Mouse (Mus musculus) midbrain, postnatal 0 days (tissue): ENCODE data around the gene Stim1. TPM values are rescaled to one million over a fixed set of nuclear protein-coding genes. Genes with fewer than 3 reads are reported as not detected.

Source experiments
- ATAC-seq: fragments of 200-750 bp; cut with Nextera tagmentation; 2 replicates; pipeline ENCODE4 v1.8.0; 2017; ENCODE audit warnings: moderate number of reproducible peaks, mild to moderate bottlenecking, moderate TSS enrichment, moderate library complexity; ENCODE audit not compliant: low FRiP score
- DNase-seq: peaks from one replicate; pipeline ENCODE4 v3.0.0-alpha.2; 2015; ENCODE audit warnings: low spot score
- H3K27ac ChIP-seq: fragments of 300-500 bp; sonication (generic); 2 replicates; pipeline ENCODE4 v1.5.1; 2014; ENCODE audit warnings: low read depth, mild to moderate bottlenecking, low read length, mixed read lengths
- H3K27me3 ChIP-seq: fragments of 300-500 bp; sonication (generic); 2 replicates; pipeline ENCODE4 v1.6.1; 2014; ENCODE audit warnings: low read length, control low read depth, mixed read lengths; ENCODE audit not compliant: insufficient read depth
- H3K36me3 ChIP-seq: fragments of 300-500 bp; sonication (generic); 2 replicates; pipeline ENCODE4 v1.6.1; 2014; ENCODE audit warnings: low read length, control low read depth, mixed read lengths; ENCODE audit not compliant: insufficient read depth
- H3K4me1 ChIP-seq: fragments of 300-500 bp; sonication (generic); 2 replicates; pipeline ENCODE4 v1.6.1; 2014; ENCODE audit warnings: mild to moderate bottlenecking, control low read depth, antibody characterized with exemption, low read length, mixed read lengths; ENCODE audit not compliant: insufficient read depth
- H3K4me2 ChIP-seq: fragments of 300-500 bp; sonication (generic); 2 replicates; pipeline ENCODE4 v1.6.1; 2014; ENCODE audit warnings: low read depth, mild to moderate bottlenecking, low read length, mixed read lengths; ENCODE audit not compliant: poor library complexity, severe bottlenecking
- H3K4me3 ChIP-seq: fragments of 300-500 bp; sonication (generic); 2 replicates; pipeline ENCODE4 v1.5.1; 2014; ENCODE audit warnings: low read depth, mild to moderate bottlenecking, low read length, moderate library complexity
- H3K9ac ChIP-seq: fragments of 300-500 bp; sonication (generic); replicated peaks from 2 replicates; pipeline ENCODE4 v1.6.1; 2014; ENCODE audit warnings: mild to moderate bottlenecking, low read length, moderate library complexity, mixed read lengths; ENCODE audit not compliant: poor library complexity, severe bottlenecking
- H3K9me3 ChIP-seq: fragments of 300-500 bp; sonication (generic); 2 replicates; pipeline ENCODE4 v1.6.1; 2016; ENCODE audit warnings: low read length, control low read depth
- CTCF ChIP-seq: IDR thresholded peaks from 2 replicates; pipeline ENCODE4 v1.5.1; 2016; ENCODE audit warnings: antibody characterized with exemption, mild to moderate bottlenecking
- WGBS: fragments of 180-500 bp; shearing (Covaris S2); extraction: QIAGEN DNeasy Blood & Tissue Kit; methylation state at CpG from one replicate; pipeline ENCODE4 v1.1.7; 2014; 5-methylcytosine and 5-hydroxymethylcytosine counted together
- polyA plus RNA-seq: library from polyadenylated mRNA; unstranded; fragments of >200 nt; fragmentation: Nextera tagmentation; extraction: Ambion mirVana; gene quantifications from 2 replicates; pipeline ENCODE4 v1.2.1, GENCODE M21; 2015
- total RNA-seq: library from RNA; depleted of rRNA; stranded (reverse); fragments of >200 nt; gene quantifications from 2 replicates; pipeline ENCODE4 v1.2.3, GENCODE M21; 2014

Stim1 gene
- total and polyA plus RNA-seq, 2 experiments from 2014 or later, result 17.1 to 30.7 TPM

DNA sequence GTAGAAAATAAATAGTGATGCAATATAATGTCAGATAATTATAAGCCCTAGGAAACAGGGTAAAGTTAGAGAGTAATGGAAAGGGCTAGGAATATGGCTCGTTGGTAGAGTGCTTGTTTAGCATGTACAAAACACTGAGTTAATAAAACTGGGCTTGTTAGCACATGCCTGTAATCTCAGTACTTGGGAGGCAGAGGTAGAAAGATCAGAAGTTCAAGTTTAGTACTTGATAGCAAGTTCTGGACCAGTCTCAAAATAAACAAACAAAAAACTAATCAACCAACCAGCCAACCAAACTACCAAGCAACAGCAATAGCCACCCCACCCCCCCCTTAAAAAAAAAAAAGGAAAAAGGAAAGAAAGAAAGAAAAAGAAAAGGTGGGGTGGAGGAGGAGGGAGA lies 33.2 kb downstream of the Stim1 start:
- ATAC-seq, result no peak
- 89% methylated on average over 1 of the region's 1 CpGs for WGBS
- no peak overlapping the region for H3K4me3 ChIP-seq
- H3K27me3 ChIP-seq, result no peaks in the 10 kb centered on the region
- H3K27ac ChIP-seq, result no peak overlapping the region
- H3K4me2 ChIP-seq, result no peak overlapping the region
- no peaks in the 10 kb centered on the region for H3K36me3 ChIP-seq
- no peak overlapping the region for H3K9ac ChIP-seq
- no peak for DNase-seq
- no peaks in the 10 kb centered on the region for H3K9me3 ChIP-seq
- TF ChIP-seq CTCF, result no peak
- H3K4me1 ChIP-seq, result no peaks in the 10 kb centered on the region

DNA sequence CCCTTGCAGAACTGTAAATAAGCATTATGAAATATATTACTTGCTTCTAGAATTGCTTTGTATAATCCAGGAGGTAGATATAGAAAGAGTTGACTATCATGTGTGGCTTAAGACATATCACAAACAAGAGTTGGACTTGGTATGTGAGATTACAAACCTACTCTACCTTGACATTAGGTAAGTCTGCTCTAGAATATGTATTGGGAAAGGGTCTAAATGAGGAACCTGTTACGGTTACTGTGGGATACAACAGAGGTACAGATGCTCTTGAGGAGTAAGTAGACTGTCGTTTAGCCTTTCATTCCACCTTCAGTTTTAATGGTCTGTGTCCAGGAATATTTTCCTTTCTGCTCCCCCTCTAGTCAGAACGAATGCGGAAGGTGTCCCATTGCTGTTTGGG lies 34.9 kb downstream of the Stim1 start:
- Histone ChIP-seq H3K9me3 (no peaks in the 10 kb centered on the region), H3K4me2 (no peak overlapping the region), H3K27me3 (no peaks in the 10 kb centered on the region), H3K9ac (no peak overlapping the region), H3K4me1 (no peaks in the 10 kb centered on the region), H3K36me3 (no peaks in the 10 kb centered on the region), H3K27ac (no peak overlapping the region), H3K4me3 (no peak overlapping the region)
- 97% methylated on average over 4 of the region's 4 CpGs for WGBS
- ATAC-seq, result no peak
- TF ChIP-seq CTCF, result no peak
- no peak for DNase-seq

DNA sequence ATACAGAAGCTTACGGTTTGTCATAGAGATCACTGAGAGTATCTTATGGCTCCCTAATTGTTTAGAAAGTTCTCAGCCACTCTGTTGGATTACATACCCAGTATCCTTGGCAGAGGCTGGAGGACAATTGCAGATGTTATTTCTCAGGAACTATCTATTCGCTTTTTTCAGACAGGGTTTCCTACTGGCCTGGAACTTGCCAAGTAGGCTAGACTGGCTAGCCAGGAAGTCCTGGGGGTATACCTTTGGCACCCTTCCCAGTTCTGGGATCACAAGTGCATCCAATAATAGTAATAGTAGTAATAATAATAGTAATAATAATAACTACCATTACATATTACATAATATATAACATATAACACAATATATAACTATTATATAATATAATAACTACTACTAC lies 38.0 kb downstream of the Stim1 start:
- Histone ChIP-seq H3K4me1 (no peaks in the 10 kb centered on the region), H3K9me3 (no peaks in the 10 kb centered on the region), H3K36me3 (no peaks in the 10 kb centered on the region), H3K27me3 (no peaks in the 10 kb centered on the region), H3K27ac (no peak overlapping the region), H3K9ac (no peak overlapping the region), H3K4me2 (no peak overlapping the region), H3K4me3 (no peak overlapping the region)
- ATAC-seq (no peak), DNase-seq (no peak)
- no peak for TF ChIP-seq CTCF
- 92% methylated on average over 2 of the region's 2 CpGs for WGBS

DNA sequence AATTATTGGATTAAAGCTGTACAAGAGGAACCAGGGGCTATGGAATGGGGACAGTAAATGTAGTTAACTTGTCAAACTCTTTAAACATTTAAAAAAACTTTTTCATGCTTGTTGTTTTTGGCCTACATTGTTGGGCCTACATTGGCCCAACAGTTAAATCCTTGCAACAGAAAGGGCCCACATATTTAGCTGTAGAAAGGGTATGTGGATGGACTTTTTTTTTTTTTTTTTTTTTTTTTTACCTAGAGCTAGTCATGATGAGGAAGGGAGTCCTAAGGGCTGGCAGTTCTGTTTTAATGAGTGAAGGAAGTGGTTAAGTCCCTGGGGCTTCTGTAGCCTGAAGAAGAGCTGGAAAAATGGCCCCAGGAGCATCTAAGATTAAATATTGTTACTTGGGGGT lies 42.7 kb downstream of the Stim1 start:
- H3K9ac ChIP-seq, result no peak overlapping the region
- no peak overlapping the region for H3K27ac ChIP-seq
- H3K4me3 ChIP-seq, result no peak overlapping the region
- no peaks in the 10 kb centered on the region for H3K4me1 ChIP-seq
- H3K27me3 ChIP-seq, result no peaks in the 10 kb centered on the region
- H3K4me2 ChIP-seq, result no peak overlapping the region
- no peak for TF ChIP-seq CTCF
- no peaks in the 10 kb centered on the region for H3K36me3 ChIP-seq
- ATAC-seq (no peak), DNase-seq (no peak)
- H3K9me3 ChIP-seq, result no peaks in the 10 kb centered on the region

DNA sequence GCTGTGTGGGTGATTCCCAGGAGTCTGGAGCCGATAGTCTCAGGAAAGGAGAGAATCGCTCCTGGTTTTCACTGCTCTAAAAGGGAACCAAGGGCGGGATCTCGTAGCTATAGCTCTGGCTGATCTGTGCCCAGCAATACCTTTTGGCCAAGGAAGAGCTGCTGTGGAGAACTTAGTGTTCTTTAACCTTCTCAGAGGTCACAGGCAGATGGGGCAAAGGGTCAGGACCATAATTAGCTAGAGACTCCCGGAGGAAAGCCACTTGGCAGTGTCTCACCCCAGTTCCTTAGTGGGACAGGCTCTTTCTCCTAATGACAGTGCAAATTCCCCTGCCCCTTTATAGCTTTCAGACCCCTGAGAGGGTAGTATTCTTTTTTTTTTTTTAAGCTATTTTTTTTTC lies 43.2 kb downstream of the Stim1 start:
- no peaks in the 10 kb centered on the region for H3K9me3 ChIP-seq
- H3K27me3 ChIP-seq, result no peaks in the 10 kb centered on the region
- no peak for DNase-seq
- H3K4me3 ChIP-seq, result no peak overlapping the region
- WGBS, result 96% methylated on average over 5 of the region's 5 CpGs
- H3K36me3 ChIP-seq, result no peaks in the 10 kb centered on the region
- no peak for ATAC-seq
- TF ChIP-seq CTCF, result no peak
- H3K9ac ChIP-seq, result no peak overlapping the region
- H3K4me2 ChIP-seq, result no peak overlapping the region
- no peaks in the 10 kb centered on the region for H3K4me1 ChIP-seq
- H3K27ac ChIP-seq, result no peak overlapping the region

DNA sequence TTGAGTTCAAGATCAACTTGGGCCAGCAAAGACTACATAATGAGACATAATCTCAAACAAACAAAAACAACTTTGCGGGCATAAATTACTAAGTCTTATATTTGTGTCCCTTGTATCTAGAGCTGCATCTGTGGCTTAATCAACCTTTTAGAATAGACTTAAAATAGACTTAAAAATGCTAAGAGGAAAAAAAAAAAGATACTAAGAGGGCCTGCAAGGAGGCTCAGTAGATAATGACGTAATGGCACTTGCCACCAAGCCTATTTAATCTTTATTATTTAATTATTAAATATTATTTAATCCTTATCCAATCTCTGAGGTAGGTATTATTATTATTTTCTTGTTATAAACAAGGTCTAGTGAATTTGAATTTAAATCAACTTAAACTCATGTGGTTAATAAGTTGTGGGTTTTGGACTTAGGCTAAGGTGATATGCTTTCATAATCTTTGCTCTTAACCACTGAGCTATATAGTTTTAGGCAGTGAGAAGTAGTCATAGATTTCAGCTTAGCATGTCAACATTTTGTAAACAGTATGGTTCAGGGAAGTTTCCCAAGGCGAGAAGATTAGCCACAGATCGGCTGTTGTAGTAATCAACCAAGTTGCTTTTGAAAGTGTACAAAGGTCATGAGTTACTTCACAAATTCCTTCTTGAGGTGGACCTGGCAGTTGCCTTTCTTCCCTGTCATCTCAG lies 45.4 kb downstream of the Stim1 start:
- Histone ChIP-seq H3K9ac (no peak overlapping the region), H3K4me2 (no peak overlapping the region), H3K27ac (no peak overlapping the region), H3K4me1 (no peaks in the 10 kb centered on the region), H3K9me3 (no peaks in the 10 kb centered on the region), H3K27me3 (no peaks in the 10 kb centered on the region), H3K4me3 (no peak overlapping the region), H3K36me3 (no peaks in the 10 kb centered on the region)
- no peak for TF ChIP-seq CTCF
- ATAC-seq (no peak), DNase-seq (no peak)
- WGBS, result 86% methylated on average over 4 of the region's 4 CpGs
